Mouse (Mus musculus): ENCODE results near the gene Uvrag.
"Not testable (repeated sequence)": the region's sequence is repeated elsewhere in the genome, so short reads cannot be mapped to it uniquely, and the experiment has no call there.

The Uvrag gene

GRCm38 (mm10) chr7:98976839-98977457 lies 164.0 kb downstream of the Uvrag start:
- DNase-seq (ENCODE audit: low spot score in 2 of 2), result peak; percentile 20 to 30

GRCm38 (mm10) chr7:98974590-98974989 lies 166.4 kb downstream of the Uvrag start:
- no peak for DNase-seq (ENCODE audit: low spot score in 2 of 2)

- no peak for DNase-seq (ENCODE audit: low spot score in 2 of 2)
Observed at GRCm38 (mm10) chr7:98970721-98971120, 170.2 kb downstream of the Uvrag start.

DNA sequence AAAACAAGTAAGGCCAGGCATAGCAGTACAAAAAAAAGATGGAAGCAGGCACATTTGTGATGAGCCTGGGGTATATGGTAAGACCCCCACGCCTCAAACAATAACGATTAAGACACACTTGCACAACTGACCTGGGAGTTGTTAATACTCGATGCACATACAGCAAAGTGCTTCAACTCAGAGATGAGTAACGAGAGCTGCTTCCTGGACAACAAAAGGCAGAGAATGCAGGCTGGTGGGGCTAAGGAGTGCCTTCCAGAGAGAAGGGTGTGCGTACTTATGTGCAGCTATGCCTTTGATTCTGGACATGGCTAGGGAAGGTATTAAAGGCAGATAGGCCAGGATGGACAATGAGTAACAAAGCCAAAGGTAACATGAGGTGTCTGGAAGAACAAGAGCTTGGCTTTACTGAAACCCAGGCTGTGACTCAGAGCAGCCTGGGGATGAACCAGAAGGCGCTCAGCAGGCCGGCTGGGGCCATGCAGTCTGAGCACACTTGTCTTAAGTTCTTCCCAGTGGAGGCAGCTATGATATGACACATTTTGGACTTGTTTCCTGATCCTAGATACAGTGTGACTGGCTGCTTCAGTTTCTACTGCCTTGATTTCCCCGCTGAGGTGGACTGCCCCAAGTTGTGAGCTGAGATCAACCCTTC lies 172.1 kb downstream of the Uvrag start:
- no peak for DNase-seq (ENCODE audit: low spot score in 2 of 2)

GRCm38 (mm10) chr7:98968082-98968674 lies 172.8 kb downstream of the Uvrag start:
- no peak for DNase-seq (ENCODE audit: low spot score in 2 of 2)

DNA sequence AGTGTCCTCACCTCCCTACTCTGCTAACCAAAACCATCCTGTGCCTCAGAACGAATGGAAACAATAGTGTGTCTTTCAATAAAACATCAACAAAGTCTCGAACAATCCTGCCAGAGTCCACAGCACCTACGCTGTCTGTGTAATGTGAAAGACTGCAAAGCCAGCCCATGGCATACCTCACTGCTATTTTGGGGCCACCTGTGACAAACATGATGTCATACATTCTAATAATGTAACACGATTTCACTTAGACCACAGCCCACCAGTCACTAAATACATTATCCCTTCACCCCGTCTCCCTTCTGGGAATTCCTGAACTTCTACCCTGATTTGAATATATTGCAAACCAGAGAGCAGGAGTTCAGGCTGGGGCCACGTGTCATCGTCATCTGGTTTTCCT lies 173.3 kb downstream of the Uvrag start:
- no peak for DNase-seq (ENCODE audit: low spot score in 2 of 2)

DNA sequence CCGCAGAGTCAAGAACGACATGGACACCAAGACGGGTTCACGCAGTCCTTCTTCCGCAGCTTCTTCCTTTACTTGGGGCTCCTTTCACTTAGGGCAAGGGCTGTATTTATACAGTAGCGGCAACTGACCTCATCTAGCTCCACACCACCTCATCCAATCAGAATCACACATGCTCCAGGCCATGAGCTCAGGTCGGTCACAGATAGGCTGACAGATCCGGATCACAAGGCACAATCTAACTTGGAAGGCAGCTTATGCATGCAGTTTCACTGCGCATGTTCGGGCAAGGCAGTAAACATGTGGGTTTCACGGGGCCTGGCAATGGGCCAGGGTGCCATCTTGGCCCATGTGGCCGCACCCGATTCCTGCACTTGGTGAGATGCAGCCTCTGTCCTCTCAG lies 177.4 kb downstream of the Uvrag start:
- DNase-seq (ENCODE audit: low spot score in 2 of 2), result not testable (repeated sequence)

- DNase-seq (ENCODE audit: low spot score in 2 of 2), result peak; percentile 34 to 55
Observed at GRCm38 (mm10) chr7:98962547-98963311, 178.2 kb downstream of the Uvrag start.

DNA sequence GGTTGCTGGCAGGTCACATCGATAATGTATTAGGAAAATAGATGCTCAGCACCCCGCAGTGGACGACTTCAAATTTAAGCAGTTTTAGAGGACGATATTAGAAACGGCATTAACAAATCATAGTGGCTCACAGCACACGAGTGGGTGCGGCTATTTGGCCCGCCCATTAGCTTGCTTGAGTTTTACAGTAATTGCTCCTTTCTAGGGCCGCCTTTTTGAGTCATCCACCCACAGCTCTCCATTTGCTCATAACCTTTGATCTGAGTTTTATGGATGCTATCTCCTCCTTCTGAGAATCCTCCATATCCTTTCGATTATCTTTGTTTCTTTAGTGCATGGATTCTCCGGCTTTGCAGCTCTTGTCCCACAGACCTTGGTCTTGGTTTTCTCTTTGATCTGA lies 178.9 kb downstream of the Uvrag start:
- no peak for DNase-seq (ENCODE audit: low spot score in 2 of 2)

GRCm38 (mm10) chr7:98960274-98960673 lies 180.7 kb downstream of the Uvrag start:
- DNase-seq (ENCODE audit: low spot score in 2 of 2), result no peak

DNA sequence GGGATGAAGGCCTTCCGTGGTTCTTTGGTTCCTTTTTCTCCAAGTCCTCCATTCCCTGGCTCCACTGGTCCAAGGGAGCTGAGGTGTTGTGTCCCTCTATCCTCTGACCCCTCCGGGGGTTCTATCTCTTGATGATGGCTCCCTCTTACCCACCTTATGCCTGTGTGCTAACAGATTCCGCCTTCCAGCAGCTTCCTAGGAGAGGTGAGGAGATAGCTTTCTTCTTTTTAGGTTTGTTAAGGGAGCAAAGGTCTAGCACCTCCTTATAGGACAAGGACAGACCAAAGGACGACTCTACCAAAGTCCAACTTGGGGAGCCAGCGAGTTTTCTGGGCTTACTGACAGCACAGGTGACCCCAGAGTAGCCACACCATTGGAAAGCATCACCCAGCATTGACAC lies 181.7 kb downstream of the Uvrag start:
- DNase-seq (ENCODE audit: low spot score in 2 of 2), result no peak

GRCm38 (mm10) chr7:98958172-98958571 lies 182.8 kb downstream of the Uvrag start:
- no peak for DNase-seq (ENCODE audit: low spot score in 2 of 2)

GRCm38 (mm10) chr7:98957111-98957741 lies 183.7 kb downstream of the Uvrag start:
- DNase-seq (ENCODE audit: low spot score in 2 of 2), result no peak

GRCm38 (mm10) chr7:98956609-98957008 lies 184.3 kb downstream of the Uvrag start:
- DNase-seq (ENCODE audit: low spot score in 2 of 2), result no peak

- no peak for DNase-seq (ENCODE audit: low spot score in 2 of 2)
Observed at GRCm38 (mm10) chr7:98953649-98954048, 187.3 kb downstream of the Uvrag start.

DNA sequence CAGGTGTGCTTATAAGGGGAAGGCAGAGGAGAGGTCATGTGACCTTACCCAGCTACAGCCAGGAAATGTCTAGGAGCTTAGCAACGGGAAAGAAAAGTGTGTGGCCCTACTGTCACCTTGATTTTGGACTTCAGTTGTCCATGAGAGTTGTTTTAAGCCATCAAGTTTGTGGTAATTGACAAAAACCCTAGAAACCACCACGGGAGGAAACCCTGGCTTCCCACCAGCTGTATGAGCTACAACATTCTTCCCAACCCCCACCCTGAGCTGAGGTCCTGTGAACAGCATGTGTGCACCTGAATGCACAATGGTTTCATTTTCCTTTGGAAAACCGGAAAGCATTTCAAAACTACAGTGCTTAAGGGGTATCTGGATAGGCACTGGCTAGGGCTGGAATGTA lies 196.0 kb downstream of the Uvrag start:
- DNase-seq (ENCODE audit: low spot score in 2 of 2), result no peak

DNA sequence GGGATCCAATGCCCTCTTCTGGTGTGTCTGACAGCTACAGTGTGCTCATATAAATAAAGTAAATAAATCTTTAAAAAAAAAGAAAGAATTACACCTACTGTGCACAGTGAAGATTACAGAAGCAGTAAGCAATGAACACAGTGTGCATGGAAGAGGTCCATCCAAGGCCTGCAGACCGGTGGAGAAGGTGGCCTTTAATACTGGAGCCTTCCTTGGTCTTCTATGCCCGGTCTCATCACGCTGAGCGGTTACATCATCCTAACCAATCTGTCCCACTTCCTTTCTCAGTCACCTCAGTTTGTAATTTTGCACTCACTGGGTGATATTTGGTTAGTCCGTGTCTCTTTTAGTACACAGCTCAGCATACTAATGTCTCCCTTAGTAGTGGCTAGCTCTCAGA lies 197.3 kb downstream of the Uvrag start:
- no peak for DNase-seq (ENCODE audit: low spot score in 2 of 2)

- DNase-seq (ENCODE audit: low spot score in 2 of 2), result no peak
Observed at GRCm38 (mm10) chr7:98942746-98943145, 198.2 kb downstream of the Uvrag start.

GRCm38 (mm10) chr7:98939194-98939593 lies 201.7 kb downstream of the Uvrag start:
- no peak for DNase-seq (ENCODE audit: low spot score in 2 of 2)

GRCm38 (mm10) chr7:98938621-98939020 lies 202.3 kb downstream of the Uvrag start:
- no peak for DNase-seq (ENCODE audit: low spot score in 2 of 2)

GRCm38 (mm10) chr7:98937079-98937813 lies 203.7 kb downstream of the Uvrag start:
- no peak for DNase-seq (ENCODE audit: low spot score in 2 of 2)

Measured in spleen, postnatal 36 days (tissue).